Mouse (Mus musculus): ENCODE data around the gene Kcnmb4. TPM values are rescaled to one million over a fixed set of nuclear protein-coding genes. Genes with fewer than 3 reads are reported as not detected.

Gene Kcnmb4
- total RNA-seq, 2 experiments from 2014 or later = 8.0 to 8.7 TPM

GRCm38 (mm10) chr10:116458786-116459185 lies 14.9 kb downstream of the Kcnmb4 start:
- DNase-seq (ENCODE audit: low spot score in 2 of 2) = no peak

- no peak for DNase-seq (ENCODE audit: low spot score in 2 of 2)
Observed at GRCm38 (mm10) chr10:116452771-116453170, 20.9 kb downstream of the Kcnmb4 start.

- no peak for DNase-seq (ENCODE audit: low spot score in 2 of 2)
Observed at GRCm38 (mm10) chr10:116450621-116451020, 23.1 kb downstream of the Kcnmb4 start.

- DNase-seq (ENCODE audit: low spot score in 2 of 2) = no peak
Observed at GRCm38 (mm10) chr10:116448166-116448565, 25.5 kb downstream of the Kcnmb4 start.

DNA sequence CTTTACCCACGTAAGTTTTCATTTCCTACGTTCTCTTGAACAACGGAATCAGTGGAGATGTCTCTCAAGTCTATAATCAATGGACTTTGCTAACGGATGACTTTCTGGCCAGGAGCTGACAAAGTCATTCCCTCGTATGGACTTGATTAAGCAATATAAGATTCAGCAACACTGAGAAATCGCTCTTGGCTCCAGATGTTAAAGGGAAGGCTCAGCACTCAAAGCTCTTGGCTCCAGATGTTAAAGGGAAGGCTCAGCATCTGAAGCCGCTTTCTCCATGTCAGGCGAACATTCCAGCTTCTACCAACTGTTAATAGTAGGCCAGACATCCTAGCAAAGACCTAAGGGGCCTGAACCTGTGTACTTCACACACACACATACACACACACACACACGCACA lies 26.5 kb downstream of the Kcnmb4 start:
- no peak for DNase-seq (ENCODE audit: low spot score in 2 of 2)

GRCm38 (mm10) chr10:116446040-116446439 lies 27.6 kb downstream of the Kcnmb4 start:
- DNase-seq (ENCODE audit: low spot score in 2 of 2) = no peak

GRCm38 (mm10) chr10:116444826-116445225 lies 28.9 kb downstream of the Kcnmb4 start:
- DNase-seq (ENCODE audit: low spot score in 2 of 2) = no peak

GRCm38 (mm10) chr10:116444371-116444770 lies 29.3 kb downstream of the Kcnmb4 start:
- DNase-seq (ENCODE audit: low spot score in 2 of 2) = no peak

DNA sequence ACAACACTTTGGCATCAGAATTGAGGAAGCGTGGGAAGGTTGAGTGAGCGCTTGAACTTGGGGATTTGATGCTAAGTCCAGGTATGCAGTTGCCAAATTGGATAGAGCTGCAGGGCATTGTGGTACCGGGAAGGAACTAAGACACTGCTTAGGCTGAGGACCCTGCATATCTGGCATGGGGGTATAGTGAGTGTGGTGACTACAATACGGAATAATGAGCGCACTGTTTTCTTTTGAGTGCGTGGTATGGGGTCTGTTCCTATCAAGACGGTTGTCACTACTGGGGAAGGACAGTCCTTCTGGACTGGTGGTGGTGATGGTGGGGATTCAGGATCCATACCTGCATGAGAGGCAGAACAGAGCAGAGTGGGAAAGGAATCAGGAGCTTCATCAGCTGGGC lies 32.7 kb downstream of the Kcnmb4 start:
- no peak for DNase-seq (ENCODE audit: low spot score in 2 of 2)

DNA sequence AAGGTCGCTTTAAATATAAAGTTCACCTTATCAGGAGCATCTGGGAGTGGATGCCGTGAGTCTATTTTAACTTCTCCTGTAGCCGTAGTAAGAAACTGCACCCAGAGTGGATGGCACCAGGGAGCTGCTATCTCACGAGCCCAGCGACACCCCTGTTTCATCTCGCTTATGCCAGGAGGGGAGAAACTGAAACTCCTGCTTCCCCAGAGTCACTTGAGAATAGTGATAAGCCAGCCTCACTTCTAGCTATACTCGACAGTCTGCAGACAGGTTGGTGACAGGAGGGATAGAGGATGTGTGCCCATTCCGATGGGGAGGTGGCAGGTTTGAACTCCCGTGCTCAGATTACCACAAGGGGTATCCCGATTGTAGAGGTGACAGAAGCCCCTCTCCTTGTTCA lies 33.6 kb downstream of the Kcnmb4 start:
- no peak for DNase-seq (ENCODE audit: low spot score in 2 of 2)

- no peak for DNase-seq (ENCODE audit: low spot score in 2 of 2)
Observed at GRCm38 (mm10) chr10:116435455-116435854, 38.2 kb downstream of the Kcnmb4 start.

DNA sequence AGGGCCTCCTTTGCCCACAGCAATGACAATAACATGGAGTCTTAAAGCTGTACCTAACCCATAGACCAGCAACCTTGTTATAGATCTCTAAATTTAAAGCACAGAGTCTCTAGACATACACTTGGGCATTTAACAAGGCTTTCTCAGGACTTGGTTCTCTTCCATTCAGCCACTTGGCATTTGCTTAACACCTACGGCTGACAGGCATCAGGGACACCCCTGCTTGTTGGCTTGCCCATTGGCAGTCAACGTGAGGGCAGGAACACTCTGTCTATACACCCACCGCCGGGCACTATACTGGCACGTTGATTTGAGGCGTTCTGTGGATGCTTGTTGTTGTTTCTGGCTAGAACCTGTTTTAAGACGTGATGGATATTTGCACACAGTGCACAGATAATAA lies 41.3 kb downstream of the Kcnmb4 start:
- DNase-seq (ENCODE audit: low spot score in 2 of 2) = no peak

DNA sequence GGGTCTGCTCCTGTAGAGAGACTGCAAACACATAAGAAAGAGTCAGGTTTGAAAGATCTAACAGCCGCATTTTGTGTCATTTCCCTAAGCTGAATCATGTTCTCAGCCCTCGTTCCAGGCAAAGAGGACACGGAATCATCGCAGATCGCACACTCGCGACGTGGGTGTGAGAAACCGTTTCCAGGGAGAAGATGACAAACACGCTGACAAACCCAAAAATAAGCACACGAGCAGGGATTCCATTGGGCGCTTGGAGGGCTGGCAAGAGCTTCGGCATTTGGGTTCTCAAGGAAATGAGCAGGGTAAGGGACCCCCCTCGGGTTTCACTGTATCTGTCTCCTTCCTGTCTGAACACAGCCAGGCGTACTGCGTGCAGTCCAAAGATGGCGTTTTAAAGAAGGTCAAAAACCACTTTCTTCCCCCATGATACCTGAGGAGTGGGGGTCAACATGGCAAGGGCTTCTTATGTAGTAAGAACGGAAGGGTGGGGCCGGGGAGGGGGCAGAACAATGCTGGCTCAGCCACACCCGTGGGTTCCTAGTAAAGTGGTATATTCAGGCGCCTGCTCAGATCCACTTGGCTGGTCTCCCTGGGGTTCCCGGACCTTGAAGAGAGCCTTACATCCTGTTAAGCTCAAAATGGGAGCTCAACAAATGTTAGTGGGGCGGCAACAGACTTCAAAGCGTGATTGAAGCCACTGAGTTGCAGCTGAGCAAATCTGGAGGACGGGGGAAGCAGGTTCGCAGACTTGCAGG lies 45.5 kb downstream of the Kcnmb4 start:
- DNase-seq (ENCODE audit: low spot score in 2 of 2) = no peak

DNA sequence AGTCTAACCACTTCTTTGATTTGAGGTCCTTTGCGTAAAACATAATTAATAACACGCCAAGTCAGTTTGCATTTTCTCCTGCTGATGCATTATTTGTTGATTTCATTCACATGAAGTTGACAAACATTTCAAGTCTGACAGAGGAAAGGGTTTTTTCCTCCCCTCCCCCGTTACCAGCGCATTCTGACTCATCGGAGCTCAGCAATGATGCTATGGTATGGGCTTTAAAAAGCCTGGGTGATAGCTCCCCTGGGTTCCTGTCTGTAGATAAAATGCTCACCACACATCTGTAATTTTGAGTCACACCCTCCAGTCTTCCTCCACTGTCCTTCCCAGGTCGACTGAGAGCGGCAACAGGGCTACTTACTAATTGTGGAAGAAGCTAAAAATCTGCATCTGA lies 47.5 kb downstream of the Kcnmb4 start:
- no peak for DNase-seq (ENCODE audit: low spot score in 2 of 2)

GRCm38 (mm10) chr10:116424921-116425320 lies 48.8 kb downstream of the Kcnmb4 start:
- DNase-seq (ENCODE audit: low spot score in 2 of 2) = no peak

DNA sequence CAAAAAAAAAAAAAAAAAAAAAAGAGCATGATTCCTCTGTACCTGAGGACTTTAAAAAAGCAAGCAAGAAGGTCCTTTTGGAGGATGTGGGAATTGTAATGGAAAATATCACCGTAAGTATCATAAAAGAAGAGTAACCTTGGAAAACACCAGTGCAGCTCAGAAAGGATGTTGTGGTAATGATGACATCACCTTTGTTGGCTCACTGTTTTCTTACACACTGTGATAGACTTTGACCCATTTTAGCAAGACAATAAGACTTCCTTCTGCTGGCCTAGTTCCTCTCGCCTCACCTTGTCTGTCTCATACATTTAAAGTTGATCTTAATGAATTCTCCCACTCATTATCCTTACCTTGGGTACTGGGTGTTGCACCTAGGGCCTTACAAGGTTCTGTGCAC lies 51.1 kb downstream of the Kcnmb4 start:
- no peak for DNase-seq (ENCODE audit: low spot score in 2 of 2)

DNA sequence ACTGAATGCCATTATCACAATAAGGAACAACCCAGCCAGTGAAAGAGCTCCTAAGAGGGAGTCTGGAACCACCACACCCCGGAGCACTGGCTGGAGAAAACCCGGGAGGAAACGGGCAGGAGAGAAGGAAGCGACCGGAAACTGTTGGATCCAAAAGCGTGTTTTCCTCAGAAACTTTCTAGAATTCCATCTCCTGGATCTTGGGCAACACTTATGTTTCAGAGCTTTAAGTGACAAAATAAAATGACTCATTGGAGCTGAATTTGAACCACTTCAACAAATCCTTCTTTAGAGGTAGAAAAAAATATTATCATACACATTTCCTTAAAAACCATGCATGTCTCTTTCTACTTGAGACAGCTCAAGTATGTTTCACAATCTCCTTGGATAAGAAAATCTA lies 52.7 kb downstream of the Kcnmb4 start:
- no peak for DNase-seq (ENCODE audit: low spot score in 2 of 2)

DNA sequence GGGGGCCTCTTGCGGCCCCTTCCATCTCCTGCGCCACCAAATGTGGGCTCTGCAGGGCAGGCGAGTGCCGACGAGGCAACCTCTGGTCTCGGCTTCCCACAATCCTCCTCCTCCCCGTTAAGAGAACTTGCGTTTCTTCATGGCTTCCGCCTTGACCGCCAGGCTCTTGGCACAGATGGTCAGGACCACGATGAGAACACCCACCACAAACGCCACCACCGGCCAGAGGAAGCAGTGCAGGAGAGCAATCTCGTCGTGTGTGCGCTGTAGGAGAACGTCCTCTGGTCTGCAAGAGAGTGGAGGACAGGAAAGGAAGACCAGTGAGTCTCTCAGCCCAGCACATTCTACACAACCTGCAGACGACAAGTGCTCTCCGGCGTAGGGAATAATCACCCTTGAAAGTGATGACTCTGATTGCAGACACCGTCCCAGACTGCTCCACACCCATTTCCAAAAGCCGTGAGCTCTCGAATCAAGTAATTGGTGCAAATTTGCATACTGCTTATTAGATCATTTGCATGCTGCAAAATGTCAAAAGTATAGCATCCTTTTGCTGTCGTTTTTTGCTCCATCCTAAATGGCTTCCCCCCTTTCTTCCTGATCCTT lies 55.5 kb downstream of the Kcnmb4 start:
- no peak for DNase-seq (ENCODE audit: low spot score in 2 of 2)

DNA sequence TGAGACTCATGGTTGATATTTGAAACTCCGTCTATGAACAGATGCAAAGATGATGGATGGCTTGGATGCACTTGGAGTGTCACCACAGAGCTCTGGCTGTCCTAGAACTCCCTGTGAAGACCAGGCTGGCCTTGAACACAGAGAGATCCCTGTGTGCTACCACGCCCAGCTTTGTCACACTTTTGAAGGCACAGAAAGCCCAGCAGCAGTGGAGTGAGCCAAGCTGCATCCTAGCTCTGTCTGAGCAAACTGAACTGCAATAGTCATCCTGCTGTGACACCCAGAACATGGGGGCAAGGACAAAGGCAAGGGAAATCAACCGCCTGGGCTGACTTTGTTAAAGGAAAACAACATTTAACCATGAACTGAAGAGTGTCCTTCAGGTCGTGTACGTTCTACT lies 57.0 kb downstream of the Kcnmb4 start:
- no peak for DNase-seq (ENCODE audit: low spot score in 2 of 2)

DNA sequence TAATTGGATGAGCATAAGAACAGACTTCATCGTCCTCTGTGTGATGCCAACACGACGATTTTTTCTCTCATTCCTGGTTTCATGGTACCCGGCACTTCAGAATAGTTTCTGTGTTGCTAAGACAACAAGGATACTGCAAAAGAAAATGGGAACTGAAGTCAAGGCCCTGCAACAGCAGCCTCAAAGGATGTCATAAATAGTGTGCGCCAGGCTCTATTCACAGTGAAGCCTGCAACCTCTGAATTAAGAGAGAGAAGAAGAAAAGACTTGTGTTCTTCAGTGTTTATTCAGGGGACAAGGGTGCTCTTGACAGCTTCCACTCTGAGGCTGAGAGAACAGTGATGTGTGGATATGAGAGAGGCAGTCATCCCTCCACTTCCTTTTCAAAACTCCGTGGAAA lies 57.5 kb downstream of the Kcnmb4 start:
- DNase-seq (ENCODE audit: low spot score in 2 of 2) = no peak

DNA sequence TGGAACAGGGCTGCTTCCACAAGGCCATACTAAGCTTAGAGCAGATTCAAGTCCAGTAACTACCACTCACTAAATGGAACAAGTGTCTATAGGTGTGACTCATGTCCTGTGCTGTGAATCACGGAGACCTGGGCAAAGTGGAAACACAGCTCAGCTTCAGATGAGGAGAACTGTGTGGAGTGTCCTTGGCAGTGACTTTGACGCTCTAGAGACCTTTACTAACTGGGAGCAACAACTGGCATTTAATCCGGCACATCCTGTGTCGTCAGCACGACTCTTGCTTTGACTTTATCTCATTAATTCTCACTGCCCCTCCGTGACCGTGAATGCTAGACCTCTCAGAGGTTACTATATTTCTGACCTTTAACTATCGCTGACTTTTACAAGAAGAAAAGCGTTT lies 62.9 kb downstream of the Kcnmb4 start:
- no peak for DNase-seq (ENCODE audit: low spot score in 2 of 2)

- DNase-seq (ENCODE audit: low spot score in 2 of 2) = no peak
Observed at GRCm38 (mm10) chr10:116407684-116408359, 65.9 kb downstream of the Kcnmb4 start.

GRCm38 (mm10) chr10:116405011-116405410 lies 68.7 kb downstream of the Kcnmb4 start:
- DNase-seq (ENCODE audit: low spot score in 2 of 2) = no peak

Measured in adrenal gland, postnatal 4 days (tissue).